In the genomic region with DNA sequence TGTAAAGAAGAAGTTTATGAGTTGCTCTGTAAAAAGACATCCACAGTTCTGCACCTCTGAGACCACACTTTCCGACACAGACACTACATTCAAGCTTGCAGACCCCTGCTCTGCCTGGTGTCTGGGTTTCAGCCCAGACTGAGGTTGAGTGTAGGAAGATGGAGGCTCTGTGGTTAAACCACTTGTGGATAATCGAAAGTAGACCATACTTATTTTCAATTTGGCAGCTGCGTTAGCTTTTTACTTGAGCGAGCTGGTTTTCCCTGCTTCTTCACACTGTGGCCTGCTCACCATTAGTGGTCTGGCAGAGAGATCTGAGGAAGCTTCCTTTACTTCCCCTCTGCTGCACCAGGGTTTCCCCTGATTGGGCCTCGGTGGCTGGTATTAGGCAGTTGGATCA, we compare ENCODE assay signal across 28 mouse cellular contexts.
DNase-seq lines count a peak whose midpoint lies in the region; ATAC-seq and TF ChIP-seq lines count a peak whose summit lies in the region.
"Had no signal": no experiment of that assay in that cellular context is flagged by ENCODE, and none has a peak within 500 bp of the region (broad histone marks: within the 10 kb centered on the region; RNA-seq: fewer than 3 reads in every experiment).

No protein-coding gene starts in this region.

- TF ChIP-seq CTCF in hindbrain, postnatal 0 days (IDR thresholded peaks at IDR 0.05; ENCODE audit: low read depth): no peak

- H3K4me2 ChIP-seq in limb, embryonic 14.5 days (replicated peaks; ENCODE audit: low read depth, low read length, severe bottlenecking): no peak overlapping the region
- no peak overlapping the region for H3K4me2 ChIP-seq in hindbrain, postnatal 0 days (ENCODE audit: low read depth, low read length)
- H3K4me2 ChIP-seq: embryonic facial prominence, embryonic 13.5 days; forebrain, embryonic 13.5 days; heart, embryonic 12.5 days; heart, embryonic 15.5 days; hindbrain, embryonic 14.5 days had no signal

- H3K36me3 ChIP-seq in limb, embryonic 14.5 days (ENCODE audit: control insufficient read depth, insufficient read depth, low read length): no peaks in the 10 kb centered on the region; the same call in 1 of the 2 replicates
- no peaks in the 10 kb centered on the region for H3K36me3 ChIP-seq in limb, embryonic 10.5 days
- H3K36me3 ChIP-seq in midbrain, embryonic 10.5 days: no peaks in the 10 kb centered on the region
- H3K36me3 ChIP-seq in hindbrain, postnatal 0 days (ENCODE audit: insufficient read depth, low read length): no peaks in the 10 kb centered on the region
- H3K36me3 ChIP-seq: embryonic facial prominence, embryonic 13.5 days; forebrain, embryonic 10.5 days; heart, embryonic 15.5 days had no signal

- TF ChIP-seq POLR2A in limb, embryonic 14.5 days (IDR thresholded peaks at IDR 0.05; ENCODE audit: borderline replicate concordance, extremely low read depth, insufficient read depth, insufficient read length): no peak

- ATAC-seq in limb, embryonic 14.5 days (ENCODE audit: low FRiP score, low read depth): peak; percentile 55; the same call in 1 of the 2 replicates
- 0 out of 2 replicates have a peak, but pooled peaks have one; percentile 48 for ATAC-seq in granulocyte monocyte progenitor cell, adult 5-6 weeks (replicated peaks; ENCODE audit: poor library complexity, severe bottlenecking)
- no peak for ATAC-seq in hindbrain, postnatal 0 days
- ATAC-seq: forebrain, embryonic 13.5 days; forebrain, embryonic 16.5 days; intestine, embryonic 16.5 days had no signal

- H3K4me3 ChIP-seq in limb, embryonic 14.5 days (replicated peaks; ENCODE audit: low read length): no peak overlapping the region
- no peak overlapping the region for H3K4me3 ChIP-seq in limb, embryonic 10.5 days
- no peak overlapping the region for H3K4me3 ChIP-seq in midbrain, embryonic 10.5 days
- H3K4me3 ChIP-seq in hindbrain, postnatal 0 days (ENCODE audit: low read length): no peak overlapping the region
- H3K4me3 ChIP-seq: embryonic facial prominence, embryonic 13.5 days; forebrain, embryonic 10.5 days; forebrain, embryonic 13.5 days; heart, embryonic 12.5 days; heart, embryonic 15.5 days had no signal

- H3K27me3 ChIP-seq in limb, embryonic 14.5 days (ENCODE audit: control insufficient read depth, insufficient read depth, low read length): no peaks in the 10 kb centered on the region
- no peaks in the 10 kb centered on the region for H3K27me3 ChIP-seq in limb, embryonic 10.5 days (ENCODE audit: low read depth, poor library complexity, severe bottlenecking)
- no peaks in the 10 kb centered on the region for H3K27me3 ChIP-seq in midbrain, embryonic 10.5 days (ENCODE audit: low read depth, poor library complexity, severe bottlenecking)
- no peaks in the 10 kb centered on the region for H3K27me3 ChIP-seq in hindbrain, postnatal 0 days (ENCODE audit: insufficient read depth, low read length)
- H3K27me3 ChIP-seq: CH12.LX; embryonic facial prominence, embryonic 13.5 days; forebrain, embryonic 13.5 days; heart, embryonic 12.5 days; heart, embryonic 15.5 days had no signal

- H3K27ac ChIP-seq in limb, embryonic 14.5 days (replicated peaks; ENCODE audit: low read depth, low read length): no peak overlapping the region
- no peak overlapping the region for H3K27ac ChIP-seq in limb, embryonic 10.5 days
- no peak overlapping the region for H3K27ac ChIP-seq in midbrain, embryonic 10.5 days (replicated peaks)
- no peak overlapping the region; the same call in 1 of the 2 replicates for H3K27ac ChIP-seq in hindbrain, postnatal 0 days
- H3K27ac ChIP-seq: embryonic facial prominence, embryonic 13.5 days; forebrain, embryonic 10.5 days; forebrain, embryonic 13.5 days; heart, embryonic 15.5 days; hindbrain, embryonic 14.5 days had no signal

- DNase-seq in heart, adult 11 months: peak; percentile 75
- no peak for DNase-seq in heart, postnatal 25 days (ENCODE audit: low spot score)
- peak; percentile 26 for DNase-seq in limb, embryonic 14.5 days (ENCODE audit: low spot score)
- DNase-seq in limb, embryonic 10.5 days (ENCODE audit: low spot score): no peak
- no peak for DNase-seq in midbrain, embryonic 10.5 days (ENCODE audit: low spot score)
- no peak for DNase-seq in hindbrain, postnatal 0 days (ENCODE audit: low spot score)
- DNase-seq: adrenal gland, adult 2 months; adrenal gland, postnatal 14 days; B cell, adult 2 months; cerebellum, adult 11 months; cerebellum, adult 2 months; cerebellum, adult 9-11 months; cerebellum, postnatal 25 days; gastrocnemius, postnatal 10 days; gastrocnemius, postnatal 36 days; heart, adult 18-20 months; heart, postnatal 10 days; heart, postnatal 4 days had no signal

- WGBS in limb, embryonic 14.5 days: 77% methylated on average over 5 of the region's 5 CpGs
- 90% methylated on average over 5 of the region's 5 CpGs for WGBS in limb, embryonic 10.5 days
- WGBS in midbrain, embryonic 10.5 days: 93% methylated on average over 5 of the region's 5 CpGs
- WGBS in hindbrain, postnatal 0 days: 89% methylated on average over 5 of the region's 5 CpGs

- H3K9ac ChIP-seq in limb, embryonic 14.5 days (ENCODE audit: low read depth, low read length, severe bottlenecking): no peak overlapping the region
- H3K9ac ChIP-seq in hindbrain, postnatal 0 days (replicated peaks; ENCODE audit: low read length): no peak overlapping the region
- H3K9ac ChIP-seq: embryonic facial prominence, embryonic 13.5 days; forebrain, embryonic 13.5 days; heart, embryonic 12.5 days; heart, embryonic 15.5 days; hindbrain, embryonic 14.5 days had no signal

- intact Hi-C loops in heart, postnatal 25 days (cut with DNase I): no loop called here

- peaks cover 13% of the 10 kb centered on the region for H3K4me1 ChIP-seq in limb, embryonic 14.5 days (ENCODE audit: control insufficient read depth, insufficient read depth, low read length)
- no peaks in the 10 kb centered on the region for H3K4me1 ChIP-seq in limb, embryonic 10.5 days
- no peaks in the 10 kb centered on the region for H3K4me1 ChIP-seq in midbrain, embryonic 10.5 days
- H3K4me1 ChIP-seq in hindbrain, postnatal 0 days (ENCODE audit: insufficient read depth, low read length): no peaks in the 10 kb centered on the region; the same call in 1 of the 2 replicates

- no peaks in the 10 kb centered on the region for H3K9me3 ChIP-seq in limb, embryonic 14.5 days (ENCODE audit: control insufficient read depth, low read length)
- no peaks in the 10 kb centered on the region for H3K9me3 ChIP-seq in limb, embryonic 10.5 days (replicated peaks)
- H3K9me3 ChIP-seq in midbrain, embryonic 10.5 days (replicated peaks): no peaks in the 10 kb centered on the region
- no peaks in the 10 kb centered on the region for H3K9me3 ChIP-seq in hindbrain, postnatal 0 days (ENCODE audit: low read length)
- H3K9me3 ChIP-seq: embryonic facial prominence, embryonic 13.5 days; forebrain, embryonic 10.5 days; forebrain, embryonic 13.5 days; heart, embryonic 12.5 days; heart, embryonic 15.5 days had no signal

Comparison
In these comparisons a context has a peak if more than half of its experiments do, and no peak if none do; other contexts are left out.
1. DNase-seq: peak in heart, adult 11 months (single experiment) and limb, embryonic 14.5 days (single experiment); none in heart, postnatal 25 days (single experiment), limb, embryonic 10.5 days (single experiment), midbrain, embryonic 10.5 days (single experiment) and hindbrain, postnatal 0 days (single experiment).